In genomic region chr11:53891505-53892451, GRCm38 (mm10) we compare ENCODE assay signal across 8 mouse cellular contexts. TPM values are rescaled to one million over a fixed set of nuclear protein-coding genes. Genes with fewer than 3 reads are reported as not detected.
A peak's percentile ranks its signal among the peaks of the same experiment; 100 is the strongest.
DNase-seq lines count a peak whose midpoint lies in the region; ATAC-seq lines count a peak whose summit lies in the region.

Slc22a5 (minus strand) TSS chr11:53891660.

- peak within 1 kb of the TSS; percentile 62 to 64 for H3K4me3 ChIP-seq in heart, embryonic 14.5 days (ENCODE audit: control insufficient read depth in 1 of 2, insufficient read depth in 1 of 2, low read depth in 1 of 2, low read length in 2 of 2)
- peak within 1 kb of the TSS; percentile 72 for H3K4me3 ChIP-seq in liver, embryonic 13.5 days (replicated peaks)
- H3K4me3 ChIP-seq in stomach, embryonic 16.5 days (replicated peaks; ENCODE audit: low read length), result peak within 1 kb of the TSS; percentile 69

- peak within 1 kb of the TSS; percentile 51 to 73; a peak in 3 of 4 replicates for H3K27ac ChIP-seq in heart, embryonic 14.5 days (replicated peaks in 1 of 2; ENCODE audit: control insufficient read depth in 1 of 2, insufficient read depth in 1 of 2, low read depth in 2 of 2, low read length in 2 of 2)
- peak within 1 kb of the TSS; percentile 78 for H3K27ac ChIP-seq in liver, embryonic 13.5 days
- peak within 1 kb of the TSS; percentile 74 for H3K27ac ChIP-seq in stomach, embryonic 16.5 days (ENCODE audit: low read length)

- H3K9me3 ChIP-seq in heart, embryonic 14.5 days (ENCODE audit: control insufficient read depth, low read length), result no peaks in the 10 kb centered on the region
- H3K9me3 ChIP-seq in liver, embryonic 13.5 days (replicated peaks), result no peaks in the 10 kb centered on the region
- no peaks in the 10 kb centered on the region for H3K9me3 ChIP-seq in stomach, embryonic 16.5 days (replicated peaks; ENCODE audit: control insufficient read depth, low read length)

- peak within 1 kb of the TSS; percentile 77 for H3K9ac ChIP-seq in heart, embryonic 14.5 days (ENCODE audit: low read length)
- H3K9ac ChIP-seq in liver, embryonic 13.5 days, result peak within 1 kb of the TSS; percentile 84
- peak within 1 kb of the TSS; percentile 80 for H3K9ac ChIP-seq in stomach, embryonic 16.5 days (ENCODE audit: low read length)

- DNase-seq in c-Kit-negative CD71-positive TER-119-positive erythroid progenitor cells, embryonic 14.5 days (ENCODE audit: low read depth, low spot score), result peak; percentile 99
- DNase-seq in fibroblast of lung, adult 2 months (ENCODE audit: low read depth), result peak; percentile 96
- DNase-seq in kidney, postnatal 14 days, result peak; percentile 100
- peak; percentile 99 for DNase-seq in liver, embryonic 13.5 days
- peak; percentile 97 for DNase-seq in neural tube, embryonic 10.5 days (ENCODE audit: extremely low spot score, low spot score)

- peak within 1 kb of the TSS; percentile 86 for H3K4me2 ChIP-seq in heart, embryonic 14.5 days (ENCODE audit: low read length)
- H3K4me2 ChIP-seq in liver, embryonic 13.5 days, result peak within 1 kb of the TSS; percentile 97
- peak within 1 kb of the TSS; percentile 88 for H3K4me2 ChIP-seq in stomach, embryonic 16.5 days (ENCODE audit: low read depth, low read length)

- no peaks in the 10 kb centered on the region for H3K27me3 ChIP-seq in heart, embryonic 14.5 days (ENCODE audit: control insufficient read depth, insufficient read depth, low read length)
- H3K27me3 ChIP-seq in liver, embryonic 13.5 days, result no peaks in the 10 kb centered on the region
- H3K27me3 ChIP-seq in stomach, embryonic 16.5 days (ENCODE audit: control insufficient read depth, insufficient read depth, low read length), result no peaks in the 10 kb centered on the region

- H3K36me3 ChIP-seq in heart, embryonic 14.5 days (ENCODE audit: control insufficient read depth, insufficient read depth, low read length), result no peaks in the 10 kb centered on the region
- no peaks in the 10 kb centered on the region for H3K36me3 ChIP-seq in liver, embryonic 13.5 days
- H3K36me3 ChIP-seq in stomach, embryonic 16.5 days (ENCODE audit: control insufficient read depth, insufficient read depth, low read length), result no peaks in the 10 kb centered on the region

- WGBS in heart, embryonic 14.5 days, result 3% methylated on average over 63 of the region's 63 CpGs
- 2% methylated on average over 55 of the region's 63 CpGs for WGBS in liver, embryonic 13.5 days (ENCODE audit: insufficient replicate concordance)
- WGBS in stomach, embryonic 16.5 days, result 3% methylated on average over 63 of the region's 63 CpGs

- ATAC-seq in CD4-positive, CD25-positive, alpha-beta regulatory T cell, adult 4 months, result peak; percentile 94
- peak; percentile 99 for ATAC-seq in heart, embryonic 14.5 days (ENCODE audit: insufficient number of reproducible peaks, insufficient read depth, low FRiP score, low read depth)
- peak; percentile 98 for ATAC-seq in liver, embryonic 13.5 days (ENCODE audit: low read depth)
- peak; percentile 99 for ATAC-seq in stomach, embryonic 16.5 days (ENCODE audit: insufficient read depth, low FRiP score)

- peaks cover 11 to 21% of the 10 kb centered on the region in 2 experiments for H3K4me1 ChIP-seq in heart, embryonic 14.5 days (ENCODE audit: control insufficient read depth in 2 of 2, insufficient read depth in 2 of 2, low read length in 2 of 2)
- H3K4me1 ChIP-seq in liver, embryonic 13.5 days (replicated peaks), result peaks cover 45% of the 10 kb centered on the region
- peaks cover 27% of the 10 kb centered on the region for H3K4me1 ChIP-seq in stomach, embryonic 16.5 days (ENCODE audit: control insufficient read depth, insufficient read depth, low read length)

RNA-seq across cellular contexts. Expression of gene Slc22a5, which starts in this region (rescaled TPM):
- polyA plus RNA-seq in CD4-positive, CD25-positive, alpha-beta regulatory T cell, adult 4 months (2017; shearing (Covaris generic)), result 10 to 100 TPM; 25.9 to 29.3 TPM
- 8.4 and 9.1 TPM in 2 replicates for polyA plus RNA-seq in heart, embryonic 14.5 days (2014; fragmentation: Nextera tagmentation; extraction: Ambion mirVana)
- 2.4 and 3.2 TPM in 2 replicates for polyA plus RNA-seq in liver, embryonic 13.5 days (2015; fragmentation: Nextera tagmentation; extraction: Ambion mirVana)
- 9.4 and 10.7 TPM in 2 replicates for polyA plus RNA-seq in stomach, embryonic 16.5 days (2015; fragmentation: Nextera tagmentation; extraction: Ambion mirVana)

Comparison
In these comparisons a context has a peak if more than half of its experiments do, and no peak if none do; other contexts are left out.
1. Peak in every context shown above with its lines: DNase-seq, ATAC-seq, H3K4me3 ChIP-seq and H3K27ac ChIP-seq.